7 mouse cellular contexts compared by ENCODE assay signal in the genomic region with DNA sequence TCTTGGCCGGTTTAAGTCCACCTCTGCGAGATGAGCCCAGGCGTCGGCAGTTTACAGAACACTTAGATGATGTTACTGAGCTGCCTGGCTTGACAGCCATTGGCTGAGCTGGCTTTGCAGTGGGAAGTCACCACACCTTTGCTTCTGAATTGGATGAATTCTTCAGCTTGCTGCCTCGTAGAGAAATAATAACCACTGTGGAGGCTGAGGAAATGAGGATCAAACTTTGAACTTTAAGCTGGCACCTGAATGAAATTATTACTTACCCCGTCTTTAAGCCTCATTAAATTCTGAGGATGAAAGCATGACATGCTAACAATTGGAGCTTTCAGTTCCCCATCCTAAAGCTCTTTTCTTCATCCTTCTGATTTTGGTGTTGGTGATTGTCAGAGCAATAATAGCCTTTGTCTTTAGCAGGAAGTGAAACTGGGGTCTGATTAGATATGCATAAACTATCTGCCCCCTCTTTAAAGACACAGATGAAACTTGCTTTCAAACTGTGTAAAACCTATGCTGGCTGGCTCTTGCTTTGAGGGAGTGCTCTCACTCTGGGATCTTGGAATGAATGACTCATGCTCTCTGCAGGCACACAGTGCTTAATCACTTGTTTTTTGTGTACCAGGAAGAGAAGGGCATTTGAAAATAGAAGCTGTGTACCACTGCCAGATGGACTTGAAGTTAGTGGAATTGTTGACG. TPM values are rescaled to one million over a fixed set of nuclear protein-coding genes. Genes with fewer than 3 reads are reported as not detected.
DNase-seq lines count a peak whose midpoint lies in the region; ATAC-seq and TF ChIP-seq lines count a peak whose summit lies in the region.

No protein-coding gene starts in this region.

- DNase-seq in liver, postnatal 0 days: no peak
- DNase-seq in liver, embryonic 11.5 days (ENCODE audit: low spot score): no peak
- DNase-seq in heart, postnatal 4 days: peak; percentile 17
- no peak for DNase-seq in thymus, adult 2 months

- no peak for TF ChIP-seq CTCF in liver, postnatal 0 days (IDR thresholded peaks at IDR 0.05; ENCODE audit: low read depth)
- TF ChIP-seq CTCF in cortical plate, adult 2 months (IDR thresholded peaks at IDR 0.05; ENCODE audit: extremely low read depth, insufficient read depth, low read length): no peak
- no peak for TF ChIP-seq CTCF in thymus, adult 2 months (IDR thresholded peaks at IDR 0.05; ENCODE audit: borderline replicate concordance, control insufficient read depth, extremely low read depth, insufficient read depth, low read length, poor library complexity)

- peak; percentile 45; the same call in 1 of the 2 replicates for ATAC-seq in liver, postnatal 0 days
- ATAC-seq in liver, embryonic 11.5 days (replicated peaks; ENCODE audit: low FRiP score): no peak
- ATAC-seq in activated CD4-positive, CD25-positive, alpha-beta regulatory T cell, adult 4 months: peak; percentile 50
- ATAC-seq in monocyte, adult 5-6 weeks (replicated peaks; ENCODE audit: insufficient number of reproducible peaks, low FRiP score, low TSS enrichment, poor library complexity, severe bottlenecking): peak; percentile 94

- H3K27ac ChIP-seq in liver, postnatal 0 days (ENCODE audit: low read depth): 0 out of 2 replicates have a peak overlapping the region, but pooled peaks have one; percentile 22
- H3K27ac ChIP-seq in liver, embryonic 11.5 days (ENCODE audit: low read depth, low read length): no peak overlapping the region
- H3K27ac ChIP-seq in cortical plate, adult 2 months (ENCODE audit: insufficient read depth, low read length): peak overlapping the region; percentile 49
- no peak overlapping the region for H3K27ac ChIP-seq in thymus, adult 2 months (ENCODE audit: control insufficient read depth, insufficient read depth, low read length)

- H3K9me3 ChIP-seq in liver, postnatal 0 days (ENCODE audit: low read length): no peaks in the 10 kb centered on the region
- H3K9me3 ChIP-seq in liver, embryonic 11.5 days (ENCODE audit: control insufficient read depth, low read length): no peaks in the 10 kb centered on the region

- peaks cover 16% of the 10 kb centered on the region for H3K4me1 ChIP-seq in liver, postnatal 0 days (ENCODE audit: insufficient read depth)
- H3K4me1 ChIP-seq in liver, embryonic 11.5 days (replicated peaks; ENCODE audit: control insufficient read depth, insufficient read depth, low read length): peaks cover 11% of the 10 kb centered on the region; the same call in 1 of the 2 replicates
- H3K4me1 ChIP-seq in cortical plate, adult 2 months (ENCODE audit: control insufficient read depth, insufficient read depth, low read length): peaks cover 4% of the 10 kb centered on the region
- H3K4me1 ChIP-seq in thymus, adult 2 months (replicated peaks; ENCODE audit: control insufficient read depth, insufficient read depth, low read length): peaks cover 9% of the 10 kb centered on the region

- TF ChIP-seq POLR2A in cortical plate, adult 2 months (IDR thresholded peaks at IDR 0.05; ENCODE audit: extremely low read depth, insufficient read depth, low read length): no peak
- no peak for TF ChIP-seq POLR2A in thymus, adult 2 months (IDR thresholded peaks at IDR 0.05; ENCODE audit: control insufficient read depth, extremely low read depth, insufficient read depth, low read length, poor library complexity)

- 66% methylated on average over 7 of the region's 7 CpGs for WGBS in liver, postnatal 0 days (ENCODE audit: insufficient replicate concordance)
- WGBS in liver, embryonic 11.5 days: 74% methylated on average over 7 of the region's 7 CpGs
- 84% methylated on average over 7 of the region's 7 CpGs for WGBS in thymus, adult 2 months

- H3K4me3 ChIP-seq in liver, postnatal 0 days (ENCODE audit: low read depth, low read length): no peak overlapping the region
- H3K4me3 ChIP-seq in liver, embryonic 11.5 days (ENCODE audit: low read depth, low read length): no peak overlapping the region
- no peak overlapping the region for H3K4me3 ChIP-seq in cortical plate, adult 2 months (ENCODE audit: insufficient read depth, low read length)
- H3K4me3 ChIP-seq in thymus, adult 2 months (ENCODE audit: control insufficient read depth, insufficient read depth, low read length): no peak overlapping the region

- H3K36me3 ChIP-seq in liver, postnatal 0 days (replicated peaks; ENCODE audit: insufficient read depth, low read length): no peaks in the 10 kb centered on the region
- peaks cover 2% of the 10 kb centered on the region; the same call in 1 of the 2 replicates for H3K36me3 ChIP-seq in liver, embryonic 11.5 days (ENCODE audit: control insufficient read depth, insufficient read depth, low read length)
- H3K36me3 ChIP-seq in thymus, adult 2 months (ENCODE audit: control insufficient read depth, insufficient read depth, low read length): no peaks in the 10 kb centered on the region

- H3K9ac ChIP-seq in liver, postnatal 0 days (replicated peaks): no peak overlapping the region
- H3K9ac ChIP-seq in liver, embryonic 11.5 days (ENCODE audit: low read depth, low read length): no peak overlapping the region

- no peak overlapping the region for H3K4me2 ChIP-seq in liver, postnatal 0 days (ENCODE audit: low read depth, low read length)
- H3K4me2 ChIP-seq in liver, embryonic 11.5 days: no peak overlapping the region

- no peaks in the 10 kb centered on the region for H3K27me3 ChIP-seq in liver, postnatal 0 days (ENCODE audit: insufficient read depth, low read length)
- no peaks in the 10 kb centered on the region for H3K27me3 ChIP-seq in liver, embryonic 11.5 days (replicated peaks; ENCODE audit: control insufficient read depth, insufficient read depth, low read length)
- no peaks in the 10 kb centered on the region for H3K27me3 ChIP-seq in thymus, adult 2 months (ENCODE audit: control insufficient read depth, insufficient read depth, low read length)

- no peak for TF ChIP-seq EP300 in liver, postnatal 0 days (IDR thresholded peaks at IDR 0.05; ENCODE audit: low read depth)

RNA-seq across cellular contexts. Expression of gene Inpp5f, which starts 11.3 kb away (rescaled TPM):
- polyA plus RNA-seq in liver, postnatal 0 days (2015; fragmentation: Nextera tagmentation; extraction: Ambion mirVana): 7.2 and 7.3 TPM in 2 replicates
- polyA plus RNA-seq in liver, embryonic 11.5 days (2014; fragmentation: Nextera tagmentation; extraction: Ambion mirVana): 20.0 and 22.7 TPM in 2 replicates
- 10 to 100 TPM; 46.7 to 50.3 TPM for polyA plus RNA-seq in activated CD4-positive, CD25-positive, alpha-beta regulatory T cell, adult 4 months (2017; shearing (Covaris generic))
- 54.6 and 57.5 TPM in 2 replicates for polyA plus RNA-seq in cortical plate, adult 2 months (2012; rRNA removed)
- total RNA-seq in heart, postnatal 4 days (2021): 1 to 10 TPM; 8.9 to 9.9 TPM
- 69.6 to 105 TPM (median 77.1 TPM) in 3 replicates for total RNA-seq in monocyte, adult 5-6 weeks (2017)
- polyA plus RNA-seq in thymus, adult 2 months (2012; rRNA removed): 3.8 and 4.1 TPM in 2 replicates

Comparison
In these comparisons a context has a peak if more than half of its experiments do, and no peak if none do; other contexts are left out.
1. H3K27ac ChIP-seq: peak in liver, postnatal 0 days (single experiment) and cortical plate, adult 2 months (single experiment); none in liver, embryonic 11.5 days (single experiment) and thymus, adult 2 months (single experiment).